Mouse (Mus musculus) stomach, embryonic 16.5 days (tissue): Measurements from ENCODE around the gene Lin54. TPM values are rescaled to one million over a fixed set of nuclear protein-coding genes. Genes with fewer than 3 reads are reported as not detected.
A peak's percentile ranks its signal among the peaks of the same experiment; 100 is the strongest.

Experiments used
- ATAC-seq: fragments of 200-750 bp; cut with Nextera tagmentation; 2 replicates; pipeline ENCODE4 v1.8.0; 2017; ENCODE audit warnings: moderate number of reproducible peaks, moderate TSS enrichment; ENCODE audit not compliant: insufficient read depth, low FRiP score
- H3K27ac ChIP-seq: fragments of 300-500 bp; sonication (generic); 2 replicates; pipeline ENCODE4 v1.5.1; 2014; ENCODE audit warnings: low read length
- H3K27me3 ChIP-seq: fragments of 300-500 bp; sonication (generic); 2 replicates; pipeline ENCODE4 v1.6.1; 2014; ENCODE audit warnings: low read length, control low read depth, mixed read lengths; ENCODE audit not compliant: control insufficient read depth, insufficient read depth
- H3K36me3 ChIP-seq: fragments of 300-500 bp; sonication (generic); 2 replicates; pipeline ENCODE4 v1.6.1; 2014; ENCODE audit warnings: low read length; ENCODE audit not compliant: control insufficient read depth, insufficient read depth
- H3K4me1 ChIP-seq: fragments of 300-500 bp; sonication (generic); 2 replicates; pipeline ENCODE4 v1.6.1; 2014; ENCODE audit warnings: low read length, control low read depth, mixed read lengths; ENCODE audit not compliant: control insufficient read depth, insufficient read depth
- H3K4me2 ChIP-seq: fragments of 300-500 bp; sonication (generic); 2 replicates; pipeline ENCODE4 v1.6.1; 2014; ENCODE audit warnings: low read depth, low read length, mixed read lengths
- H3K4me3 ChIP-seq: fragments of 300-500 bp; sonication (generic); replicated peaks from 2 replicates; pipeline ENCODE4 v1.5.1; 2014; ENCODE audit warnings: mild to moderate bottlenecking, low read length
- H3K9ac ChIP-seq: fragments of 300-500 bp; sonication (generic); 2 replicates; pipeline ENCODE4 v1.6.1; 2014; ENCODE audit warnings: low read length
- H3K9me3 ChIP-seq: fragments of 300-500 bp; sonication (generic); replicated peaks from 2 replicates; pipeline ENCODE4 v1.6.1; 2016; ENCODE audit warnings: low read length, control low read depth; ENCODE audit not compliant: control insufficient read depth
- WGBS: fragments of 180-500 bp; shearing (Covaris S2); extraction: QIAGEN DNeasy Blood & Tissue Kit; methylation state at CpG from one replicate; pipeline ENCODE4 v1.1.7; 2014; 5-methylcytosine and 5-hydroxymethylcytosine counted together
- polyA plus RNA-seq: library from polyadenylated mRNA; unstranded; fragments of >200 nt; fragmentation: Nextera tagmentation; extraction: Ambion mirVana; gene quantifications from 2 replicates; pipeline ENCODE4 v1.2.1, GENCODE M21; 2015

Gene Lin54
- 11.3 and 12.7 TPM in 2 replicates for polyA plus RNA-seq

GRCm38 (mm10) chr5:100500458-100500961, at the start of gene Lin54:
Lin54 (minus strand) TSS chr5:100500639.
- peak; percentile 94 for ATAC-seq
- H3K27ac ChIP-seq: peak within 1 kb of the TSS; percentile 83
- peak within 1 kb of the TSS; percentile 78 for H3K9ac ChIP-seq
- H3K4me1 ChIP-seq: peaks cover 14% of the 10 kb centered on the region
- H3K36me3 ChIP-seq: no peaks in the 10 kb centered on the region
- WGBS: 0% methylated on average over 45 of the region's 60 CpGs
- H3K4me2 ChIP-seq: peak within 1 kb of the TSS; percentile 94
- peak within 1 kb of the TSS; percentile 88 for H3K4me3 ChIP-seq
- H3K9me3 ChIP-seq: no peaks in the 10 kb centered on the region
- no peaks in the 10 kb centered on the region for H3K27me3 ChIP-seq

GRCm38 (mm10) chr5:100550151-100550550, 49.7 kb upstream of the Lin54 start:
- H3K9me3 ChIP-seq: no peaks in the 10 kb centered on the region
- no peak overlapping the region for H3K27ac ChIP-seq
- H3K4me3 ChIP-seq: no peak overlapping the region
- H3K4me2 ChIP-seq: no peak overlapping the region
- no peak for ATAC-seq
- 85% methylated on average over 1 of the region's 1 CpGs for WGBS
- no peaks in the 10 kb centered on the region for H3K27me3 ChIP-seq
- H3K4me1 ChIP-seq: peaks cover 13% of the 10 kb centered on the region; the same call in 1 of the 2 replicates
- peaks cover 16% of the 10 kb centered on the region; the same call in 1 of the 2 replicates for H3K36me3 ChIP-seq
- H3K9ac ChIP-seq: no peak overlapping the region

GRCm38 (mm10) chr5:100549311-100549710, 48.9 kb upstream of the Lin54 start:
- Histone ChIP-seq H3K9me3 (no peaks in the 10 kb centered on the region), H3K27ac (peak overlapping the region; percentile 19; the same call in 1 of the 2 replicates), H3K4me2 (no peak overlapping the region), H3K4me1 (peaks cover 11% of the 10 kb centered on the region; the same call in 1 of the 2 replicates), H3K9ac (no peak overlapping the region), H3K4me3 (no peak overlapping the region), H3K36me3 (peaks cover 17% of the 10 kb centered on the region; the same call in 1 of the 2 replicates), H3K27me3 (no peaks in the 10 kb centered on the region)
- ATAC-seq: no peak
- 90% methylated on average over 4 of the region's 4 CpGs for WGBS

- no peaks in the 10 kb centered on the region for H3K9me3 ChIP-seq
- peak overlapping the region; percentile 19; the same call in 1 of the 2 replicates for H3K4me2 ChIP-seq
- peak; percentile 89 for ATAC-seq
- WGBS: 60% methylated on average over 2 of the region's 2 CpGs
- no peak overlapping the region for H3K4me3 ChIP-seq
- H3K27me3 ChIP-seq: no peaks in the 10 kb centered on the region
- no peak overlapping the region for H3K9ac ChIP-seq
- H3K27ac ChIP-seq: peak overlapping the region; percentile 88
- peaks cover 17% of the 10 kb centered on the region; the same call in 1 of the 2 replicates for H3K36me3 ChIP-seq
- peaks cover 7% of the 10 kb centered on the region; the same call in 1 of the 2 replicates for H3K4me1 ChIP-seq
Measured at GRCm38 (mm10) chr5:100548236-100548635, 47.8 kb upstream of the Lin54 start.

- no peaks in the 10 kb centered on the region for H3K27me3 ChIP-seq
- H3K4me3 ChIP-seq: no peak overlapping the region
- no peaks in the 10 kb centered on the region for H3K9me3 ChIP-seq
- 77% methylated on average over 6 of the region's 6 CpGs for WGBS
- peaks cover 6% of the 10 kb centered on the region; the same call in 1 of the 2 replicates for H3K4me1 ChIP-seq
- H3K27ac ChIP-seq: no peak overlapping the region
- no peak overlapping the region for H3K4me2 ChIP-seq
- no peak overlapping the region for H3K9ac ChIP-seq
- H3K36me3 ChIP-seq: peaks cover 21% of the 10 kb centered on the region
- no peak for ATAC-seq
Measured at GRCm38 (mm10) chr5:100546294-100547080, 46.0 kb upstream of the Lin54 start.

- H3K9me3 ChIP-seq: no peaks in the 10 kb centered on the region
- H3K27ac ChIP-seq: no peak overlapping the region
- no peak overlapping the region for H3K4me3 ChIP-seq
- H3K9ac ChIP-seq: no peak overlapping the region
- no peak overlapping the region for H3K4me2 ChIP-seq
- WGBS: 83% methylated on average over 3 of the region's 3 CpGs
- no peaks in the 10 kb centered on the region for H3K27me3 ChIP-seq
- ATAC-seq: no peak
- no peaks in the 10 kb centered on the region; the same call in 1 of the 2 replicates for H3K4me1 ChIP-seq
- peaks cover 9% of the 10 kb centered on the region for H3K36me3 ChIP-seq
Measured at GRCm38 (mm10) chr5:100536638-100537037, 36.2 kb upstream of the Lin54 start.

GRCm38 (mm10) chr5:100535826-100536225, 35.4 kb upstream of the Lin54 start:
- Histone ChIP-seq H3K4me1 (no peaks in the 10 kb centered on the region; the same call in 1 of the 2 replicates), H3K27me3 (no peaks in the 10 kb centered on the region), H3K4me2 (no peak overlapping the region), H3K27ac (peak overlapping the region; percentile 42; the same call in 1 of the 2 replicates), H3K9me3 (no peaks in the 10 kb centered on the region), H3K36me3 (peaks cover 9% of the 10 kb centered on the region), H3K4me3 (no peak overlapping the region), H3K9ac (no peak overlapping the region)
- ATAC-seq: no peak
- WGBS: 73% methylated on average over 7 of the region's 7 CpGs

- peaks cover 7% of the 10 kb centered on the region; the same call in 1 of the 2 replicates for H3K36me3 ChIP-seq
- H3K27ac ChIP-seq: no peak overlapping the region; the same call in 1 of the 2 replicates
- no peaks in the 10 kb centered on the region for H3K9me3 ChIP-seq
- no peak overlapping the region for H3K4me3 ChIP-seq
- H3K4me1 ChIP-seq: peaks cover 3% of the 10 kb centered on the region; the same call in 1 of the 2 replicates
- 63% methylated on average over 7 of the region's 7 CpGs for WGBS
- no peak for ATAC-seq
- H3K27me3 ChIP-seq: no peaks in the 10 kb centered on the region
- H3K4me2 ChIP-seq: no peak overlapping the region
- H3K9ac ChIP-seq: no peak overlapping the region
Measured at GRCm38 (mm10) chr5:100526164-100526563, 25.7 kb upstream of the Lin54 start.

- H3K27ac ChIP-seq: no peak overlapping the region
Measured at GRCm38 (mm10) chr5:100525620-100526019, 25.2 kb upstream of the Lin54 start.

More at GRCm38 (mm10) chr5:100525620-100526019, 25.2 kb upstream of the Lin54 start:
- peaks cover 3% of the 10 kb centered on the region; the same call in 1 of the 2 replicates for H3K4me1 ChIP-seq
- ATAC-seq: peak; percentile 62
- no peaks in the 10 kb centered on the region for H3K9me3 ChIP-seq
- no peaks in the 10 kb centered on the region for H3K27me3 ChIP-seq
- WGBS: 49% methylated on average over 3 of the region's 3 CpGs
- H3K4me2 ChIP-seq: no peak overlapping the region
- H3K9ac ChIP-seq: no peak overlapping the region
- peaks cover 7% of the 10 kb centered on the region; the same call in 1 of the 2 replicates for H3K36me3 ChIP-seq
- H3K4me3 ChIP-seq: no peak overlapping the region
